Mouse (Mus musculus): Measurements from ENCODE around the gene Fzd2.

The Fzd2 gene

GRCm38 (mm10) chr11:102623876-102624789 lies 19.9 kb downstream of the Fzd2 start:
- no peak for DNase-seq (ENCODE audit: low spot score in 2 of 2)

GRCm38 (mm10) chr11:102624888-102625407 lies 20.8 kb downstream of the Fzd2 start:
- no peak for DNase-seq (ENCODE audit: low spot score in 2 of 2)

- DNase-seq (ENCODE audit: low spot score in 2 of 2), result no peak
Measured at GRCm38 (mm10) chr11:102627171-102627931, 23.2 kb downstream of the Fzd2 start.

DNA sequence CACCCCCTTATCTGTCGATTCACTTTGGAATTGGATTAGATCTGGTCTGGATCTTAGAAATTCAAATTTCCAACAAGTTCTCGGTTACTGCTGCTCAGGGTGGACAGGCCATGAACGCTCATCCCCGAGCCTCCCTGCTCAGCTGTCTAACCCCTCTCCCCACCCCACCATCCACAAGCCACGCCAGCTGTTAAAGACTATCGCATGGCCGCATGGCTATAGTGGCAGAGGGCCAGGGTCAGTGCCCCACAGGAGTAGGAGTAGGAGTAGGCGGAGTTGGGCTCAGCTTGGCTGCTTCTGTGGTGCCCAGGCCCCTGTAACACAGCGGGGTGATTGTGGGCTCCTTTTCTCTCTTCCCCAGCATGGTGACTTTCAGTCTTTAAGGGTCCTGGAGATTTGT lies 24.3 kb downstream of the Fzd2 start:
- no peak for DNase-seq (ENCODE audit: low spot score in 2 of 2)

- no peak for DNase-seq (ENCODE audit: low spot score in 2 of 2)
Measured at GRCm38 (mm10) chr11:102629375-102629774, 25.2 kb downstream of the Fzd2 start.

- no peak for DNase-seq (ENCODE audit: low spot score in 2 of 2)
Measured at GRCm38 (mm10) chr11:102630731-102631130, 26.5 kb downstream of the Fzd2 start.

- no peak for DNase-seq (ENCODE audit: low spot score in 2 of 2)
Measured at GRCm38 (mm10) chr11:102631203-102631602, 27.0 kb downstream of the Fzd2 start.

GRCm38 (mm10) chr11:102632725-102633124 lies 28.5 kb downstream of the Fzd2 start:
- no peak for DNase-seq (ENCODE audit: low spot score in 2 of 2)

DNA sequence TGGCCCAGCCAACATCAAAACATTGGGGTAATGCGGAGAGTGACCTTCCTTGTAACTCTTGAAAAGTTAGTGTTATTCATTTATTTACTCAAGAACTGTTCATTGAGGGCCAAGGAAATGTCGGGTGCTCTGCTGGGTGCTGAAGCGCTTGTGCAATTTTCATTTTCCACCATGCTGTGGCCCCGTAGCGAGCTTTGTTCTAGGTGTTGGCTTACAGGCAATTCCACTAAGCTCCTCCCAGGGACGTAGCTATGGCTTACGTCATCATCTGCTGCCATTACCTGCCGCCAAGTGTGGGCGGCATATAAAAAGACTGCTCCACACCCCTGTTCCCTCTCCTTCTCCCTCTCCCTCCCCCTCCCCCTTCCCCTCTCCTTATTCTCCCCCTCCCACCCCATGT lies 29.2 kb downstream of the Fzd2 start:
- DNase-seq (ENCODE audit: low spot score in 2 of 2), result no peak

GRCm38 (mm10) chr11:102636887-102637286 lies 32.7 kb downstream of the Fzd2 start:
- DNase-seq (ENCODE audit: low spot score in 2 of 2), result no peak

DNA sequence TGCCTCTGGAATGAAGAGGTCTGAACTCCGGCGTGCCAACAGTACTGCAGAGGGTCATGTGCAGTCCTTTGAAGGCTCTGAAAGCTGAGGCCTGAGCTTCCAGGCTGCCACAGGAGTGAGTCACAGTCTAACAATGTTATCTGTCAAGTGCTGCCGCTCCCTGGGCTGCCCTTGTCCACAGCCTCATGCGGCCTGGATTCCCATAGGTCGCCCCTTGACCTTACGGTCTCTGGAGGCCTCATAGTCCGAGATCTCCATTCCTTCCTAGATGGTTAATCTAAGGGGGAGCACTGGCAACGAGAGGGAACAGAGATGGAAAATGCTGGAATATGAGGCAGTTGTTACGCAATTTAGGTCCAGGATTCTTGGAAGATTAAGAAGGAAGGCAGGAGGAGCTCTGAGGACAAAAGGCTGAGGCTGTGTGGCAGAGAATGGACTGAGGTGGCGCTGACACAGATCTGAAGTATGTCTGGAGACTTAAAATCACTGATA lies 39.7 kb downstream of the Fzd2 start:
- DNase-seq (ENCODE audit: low spot score in 2 of 2), result no peak

- no peak for DNase-seq (ENCODE audit: low spot score in 2 of 2)
Measured at GRCm38 (mm10) chr11:102646226-102646625, 42.0 kb downstream of the Fzd2 start.

GRCm38 (mm10) chr11:102647885-102648284 lies 43.7 kb downstream of the Fzd2 start:
- no peak for DNase-seq (ENCODE audit: low spot score in 2 of 2)

GRCm38 (mm10) chr11:102651381-102651780 lies 47.2 kb downstream of the Fzd2 start:
- DNase-seq (ENCODE audit: low spot score in 2 of 2), result peak in 1 of 2 experiments; percentile 41

DNA sequence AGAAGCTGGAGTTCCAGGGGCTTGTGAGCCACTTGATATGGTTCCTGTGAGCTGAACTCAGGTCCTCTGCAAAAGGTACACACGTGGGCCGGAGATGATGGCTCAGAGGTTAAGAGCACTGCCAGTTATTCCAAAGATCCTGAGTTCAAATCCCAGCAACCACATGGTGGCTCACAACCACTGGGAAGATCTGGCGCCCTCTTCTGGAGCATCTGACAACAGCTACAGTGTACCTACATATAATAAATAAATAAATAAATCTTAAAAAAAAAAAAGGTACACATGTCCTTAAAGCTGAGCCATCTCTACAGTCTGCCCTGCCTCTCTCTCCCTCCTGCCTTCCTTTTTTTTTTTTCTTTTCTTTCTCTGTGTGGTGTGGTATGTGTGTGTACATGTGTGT lies 48.6 kb downstream of the Fzd2 start:
- DNase-seq (ENCODE audit: low spot score in 2 of 2), result no peak

- DNase-seq (ENCODE audit: low spot score in 2 of 2), result no peak
Measured at GRCm38 (mm10) chr11:102655888-102656287, 51.7 kb downstream of the Fzd2 start.

- no peak for DNase-seq (ENCODE audit: low spot score in 2 of 2)
Measured at GRCm38 (mm10) chr11:102656326-102656926, 52.2 kb downstream of the Fzd2 start.

GRCm38 (mm10) chr11:102656931-102657330 lies 52.7 kb downstream of the Fzd2 start:
- no peak for DNase-seq (ENCODE audit: low spot score in 2 of 2)

Measured in thymus, postnatal 10 days (tissue).